Mouse (Mus musculus): ENCODE results near the gene Cep350.

Gene Cep350

DNA sequence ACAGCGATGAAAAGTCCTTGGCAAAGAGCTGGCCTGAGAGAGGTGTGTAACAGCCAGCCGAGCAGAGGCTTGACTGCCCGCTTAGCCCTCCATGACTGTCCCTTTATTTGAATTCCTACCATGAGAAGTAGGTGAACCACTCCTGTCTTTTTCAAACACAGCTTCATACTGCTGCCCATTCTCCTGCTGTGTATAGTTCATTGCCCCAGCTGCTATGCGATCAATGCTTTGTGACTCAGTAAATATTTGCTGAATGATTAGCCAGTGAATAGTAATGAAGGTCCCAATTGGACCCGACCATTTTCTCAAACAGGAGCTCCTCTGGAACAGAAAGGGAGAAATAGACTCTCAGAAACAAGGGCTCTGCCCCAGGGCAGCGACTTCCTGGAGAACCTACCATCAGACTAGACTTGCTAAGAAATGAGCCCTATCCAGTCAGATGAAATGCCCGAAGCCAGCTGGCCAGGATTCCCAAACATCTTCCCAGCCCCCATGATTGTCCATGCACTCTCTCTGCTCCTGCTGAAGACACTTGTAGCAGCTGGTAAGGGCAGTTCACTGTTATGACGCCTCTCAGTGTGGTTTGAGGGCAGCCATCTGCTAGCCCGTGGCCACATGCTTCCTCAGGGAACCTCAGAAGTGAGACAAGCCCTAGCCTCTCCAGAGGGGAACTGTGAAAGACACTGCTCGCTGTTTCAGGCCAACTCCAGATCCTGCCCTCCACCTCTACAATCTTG lies 163.2 kb downstream of the Cep350 start:
- DNase-seq (ENCODE audit: low spot score in 2 of 2) = no peak

GRCm38 (mm10) chr1:155808261-155808660 lies 164.8 kb downstream of the Cep350 start:
- no peak for DNase-seq (ENCODE audit: low spot score in 2 of 2)

DNA sequence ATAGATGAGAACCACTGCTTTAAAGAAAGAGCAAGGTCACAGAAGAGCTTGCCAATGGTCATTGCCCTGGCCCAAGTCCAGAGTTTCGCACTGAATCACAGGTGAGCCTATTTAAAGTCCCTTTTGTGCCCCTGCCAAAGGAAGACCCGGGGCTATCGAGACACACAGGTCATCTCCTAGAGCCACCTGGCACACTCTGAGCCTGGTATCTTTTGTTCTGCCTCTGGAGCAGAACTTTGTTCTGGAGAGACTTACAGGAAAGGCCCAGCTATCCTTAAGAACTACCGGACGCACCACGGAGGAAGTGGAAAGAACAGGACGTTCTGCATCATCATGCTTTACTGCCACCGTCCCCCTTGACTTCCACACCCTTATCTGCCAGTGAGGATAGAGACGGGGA lies 167.4 kb downstream of the Cep350 start:
- no peak for DNase-seq (ENCODE audit: low spot score in 2 of 2)

- no peak for DNase-seq (ENCODE audit: low spot score in 2 of 2)
These were observed 171.8 kb downstream of the Cep350 start for GRCm38 (mm10) chr1:155801014-155801991.

DNA sequence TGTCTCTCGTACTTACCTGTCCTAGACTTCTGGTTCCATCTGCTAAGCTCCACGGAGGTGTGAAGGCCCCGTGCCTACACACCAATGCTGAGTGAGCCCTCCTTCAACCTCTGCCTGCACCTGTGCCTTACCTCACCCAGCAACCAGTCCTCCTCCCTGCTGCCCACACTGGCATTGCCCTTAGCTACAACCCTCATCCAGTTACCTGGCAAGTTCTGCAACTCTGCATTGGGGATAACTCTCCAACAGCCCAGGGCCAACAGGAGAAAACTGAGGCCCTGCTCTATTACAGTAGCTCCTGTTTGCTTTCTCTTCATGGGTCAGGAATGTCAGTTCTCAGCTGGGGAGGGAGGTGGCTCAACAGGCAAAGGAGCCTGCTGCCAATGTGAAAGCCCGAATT lies 175.1 kb downstream of the Cep350 start:
- DNase-seq (ENCODE audit: low spot score in 2 of 2) = no peak

DNA sequence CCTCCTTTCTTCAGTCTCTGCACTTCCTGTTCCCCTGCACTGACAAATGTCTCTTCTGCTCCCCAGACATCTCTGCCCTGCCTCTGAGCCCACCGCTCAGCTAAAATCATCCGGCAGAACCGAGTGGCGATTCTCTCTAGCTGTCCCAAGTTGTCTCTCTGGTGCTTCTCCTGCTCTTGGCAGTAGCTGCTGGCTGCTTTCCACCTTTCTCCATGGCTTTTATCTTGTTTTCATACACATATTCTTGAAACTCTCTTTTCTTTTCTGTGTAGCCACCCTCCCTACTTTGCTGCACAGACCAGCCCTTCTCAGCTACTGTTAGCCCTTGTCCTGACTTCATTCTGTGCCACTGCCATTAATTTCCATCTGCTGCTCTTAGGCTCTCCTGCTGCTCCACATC lies 175.6 kb downstream of the Cep350 start:
- no peak for DNase-seq (ENCODE audit: low spot score in 2 of 2)

DNA sequence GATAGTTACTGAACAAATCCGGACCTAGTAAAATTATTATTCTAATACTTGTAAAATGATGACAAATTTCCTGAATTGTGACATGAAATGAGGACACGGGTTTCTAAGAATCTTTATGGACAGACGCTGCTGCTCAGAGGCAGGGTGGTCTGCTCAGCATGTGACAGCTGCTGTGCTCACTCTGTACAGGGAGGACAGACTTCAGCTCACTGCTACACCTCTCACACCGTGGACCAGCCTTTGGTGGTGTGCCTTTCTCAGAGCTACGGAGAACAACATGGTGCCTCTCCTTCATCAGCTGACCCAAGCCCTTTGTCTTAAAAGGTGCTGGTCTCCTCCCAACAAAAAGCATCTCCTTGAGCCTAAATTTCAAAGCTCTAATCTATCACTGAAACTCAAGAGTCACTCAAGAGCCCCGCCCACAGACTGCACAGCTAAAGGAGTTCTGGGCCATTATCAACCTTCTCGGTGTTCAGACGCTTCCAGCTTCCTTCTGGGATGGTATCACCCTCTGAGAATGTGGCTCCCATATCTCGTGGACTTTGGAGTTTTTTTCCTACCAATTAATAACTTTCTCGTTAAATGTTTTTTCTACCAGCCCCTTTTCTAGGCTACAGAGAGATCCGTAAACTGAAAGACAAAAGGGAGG lies 176.2 kb downstream of the Cep350 start:
- DNase-seq (ENCODE audit: low spot score in 2 of 2) = no peak

DNA sequence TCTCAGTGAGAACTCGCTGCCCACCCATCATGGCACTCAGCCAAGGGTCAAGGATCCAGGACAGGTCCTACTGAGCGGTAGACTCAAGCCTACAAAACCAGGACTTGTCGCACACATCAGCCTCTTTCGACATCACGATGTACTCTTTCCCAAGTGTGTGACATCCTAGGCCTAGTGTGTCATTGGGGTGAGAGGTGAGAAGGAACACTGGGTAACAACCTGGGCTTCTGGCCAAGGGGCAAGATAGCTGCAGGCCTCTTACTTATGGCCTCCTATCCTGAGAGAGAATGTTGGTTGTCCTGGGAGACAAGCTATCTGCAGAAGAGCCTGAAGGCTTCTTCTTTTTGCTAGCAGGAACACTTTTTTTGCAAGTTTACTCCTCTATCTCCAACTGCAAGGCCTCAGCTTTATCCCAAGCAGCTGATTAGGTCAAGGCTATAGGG lies 177.2 kb downstream of the Cep350 start:
- no peak for DNase-seq (ENCODE audit: low spot score in 2 of 2)

Measured in frontal cortex, postnatal 10 days (tissue).